Mouse (Mus musculus): Measurements from ENCODE around the gene Agfg1.
"Not testable (repeated sequence)": the region's sequence is repeated elsewhere in the genome, so short reads cannot be mapped to it uniquely, and the experiment has no call there.

The Agfg1 gene

GRCm38 (mm10) chr1:82901201-82901600 lies 61.9 kb downstream of the Agfg1 start:
- DNase-seq (ENCODE audit: extremely low spot score, low spot score) = no peak

GRCm38 (mm10) chr1:82905886-82906285 lies 66.6 kb downstream of the Agfg1 start:
- no peak for DNase-seq (ENCODE audit: extremely low spot score, low spot score)

GRCm38 (mm10) chr1:82913025-82913424 lies 73.7 kb downstream of the Agfg1 start, which contains the start of gene A030005L19Rik:
Gene A030005L19Rik, plus strand, starts transcription at chr1:82913325.
- no peak for DNase-seq (ENCODE audit: extremely low spot score, low spot score)

GRCm38 (mm10) chr1:82913434-82913833 lies 74.2 kb downstream of the Agfg1 start:
- DNase-seq (ENCODE audit: extremely low spot score, low spot score) = not testable (repeated sequence)

- no peak for DNase-seq (ENCODE audit: extremely low spot score, low spot score)
Observed at GRCm38 (mm10) chr1:82924650-82925049, 85.4 kb downstream of the Agfg1 start, which contains the start of gene A030014E15Rik. Gene A030014E15Rik, plus strand, starts transcription at chr1:82924917.

GRCm38 (mm10) chr1:82930558-82930957 lies 91.3 kb downstream of the Agfg1 start:
- not testable (repeated sequence) for DNase-seq (ENCODE audit: extremely low spot score, low spot score)

- not testable (repeated sequence) for DNase-seq (ENCODE audit: extremely low spot score, low spot score)
Observed at GRCm38 (mm10) chr1:82931326-82931725, 92.0 kb downstream of the Agfg1 start, which contains the start of gene Gm6217. Gene Gm6217, minus strand, starts transcription at chr1:82931399.

- DNase-seq (ENCODE audit: extremely low spot score, low spot score) = no peak
Observed at GRCm38 (mm10) chr1:82938666-82939065, 99.4 kb downstream of the Agfg1 start.

GRCm38 (mm10) chr1:82942505-82942904 lies 103.2 kb downstream of the Agfg1 start:
- not testable (repeated sequence) for DNase-seq (ENCODE audit: extremely low spot score, low spot score)

GRCm38 (mm10) chr1:82943295-82943694 lies 104.0 kb downstream of the Agfg1 start, which contains the start of gene A030003K21Rik:
Gene A030003K21Rik, minus strand, starts transcription at chr1:82943388.
- not testable (repeated sequence) for DNase-seq (ENCODE audit: extremely low spot score, low spot score)

- not testable (repeated sequence) for DNase-seq (ENCODE audit: extremely low spot score, low spot score)
Observed at GRCm38 (mm10) chr1:82946029-82946428, 106.7 kb downstream of the Agfg1 start.

- no peak for DNase-seq (ENCODE audit: extremely low spot score, low spot score)
Observed at GRCm38 (mm10) chr1:82948601-82949000, 109.3 kb downstream of the Agfg1 start.
